Mouse (Mus musculus) adrenal gland, postnatal 4 days (tissue): ENCODE data around the gene Kcnk4. TPM values are rescaled to one million over a fixed set of nuclear protein-coding genes. Genes with fewer than 3 reads are reported as not detected.
A peak's percentile ranks its signal among the peaks of the same experiment; 100 is the strongest.

Experiments used
- DNase-seq, 2 experiments: peaks; one replicate each; pipeline ENCODE4 v3.0.0; 2021 to 2022; ENCODE audit warnings: low spot score in 2 of 2, mixed read lengths in 2 of 2
- total RNA-seq, 2 experiments: library from RNA; stranded (reverse); gene quantifications; 2 replicates each; pipeline ENCODE4 v1.2.3; 2021

Kcnk4 gene
- total RNA-seq, 2 experiments from 2014 or later: 0.14 to 0.34 TPM

- DNase-seq: no peak
Measured at GRCm38 (mm10) chr19:6937541-6938465, 3.5 kb upstream of the Kcnk4 start.

GRCm38 (mm10) chr19:6936299-6936698, 2.0 kb upstream of the Kcnk4 start:
- DNase-seq: no peak

GRCm38 (mm10) chr19:6933436-6934194, 700 bp downstream of the Kcnk4 start:
- no peak for DNase-seq

GRCm38 (mm10) chr19:6933102-6933435, 1.2 kb downstream of the Kcnk4 start:
- DNase-seq: no peak

GRCm38 (mm10) chr19:6932018-6932417, 2.3 kb downstream of the Kcnk4 start:
- no peak for DNase-seq

- DNase-seq: no peak
Measured at GRCm38 (mm10) chr19:6931002-6931401, 3.3 kb downstream of the Kcnk4 start.

- DNase-seq: no peak
Measured at GRCm38 (mm10) chr19:6928080-6928479, 6.2 kb downstream of the Kcnk4 start.

GRCm38 (mm10) chr19:6926559-6927255, 7.6 kb downstream of the Kcnk4 start:
- DNase-seq: no peak

- DNase-seq: no peak
Measured at GRCm38 (mm10) chr19:6925611-6926329, 8.5 kb downstream of the Kcnk4 start.

GRCm38 (mm10) chr19:6925307-6925573, 9.1 kb downstream of the Kcnk4 start, which contains the start of gene Catsperz:
Gene Catsperz (minus strand): TSS chr19:6925380.
- no peak for DNase-seq

GRCm38 (mm10) chr19:6924461-6925306, 9.6 kb downstream of the Kcnk4 start:
- DNase-seq: peak; percentile 67 to 82

- no peak for DNase-seq
Measured at GRCm38 (mm10) chr19:6922901-6923735, 11.2 kb downstream of the Kcnk4 start.

GRCm38 (mm10) chr19:6921647-6922567, 12.4 kb downstream of the Kcnk4 start, which contains the start of gene Esrra:
Gene Esrra (minus strand): TSS chr19:6921813.
- DNase-seq: peak; percentile 96 to 100

- DNase-seq: no peak
Measured at GRCm38 (mm10) chr19:6920741-6921636, 13.3 kb downstream of the Kcnk4 start.

- no peak for DNase-seq
Measured at GRCm38 (mm10) chr19:6919876-6920740, 14.2 kb downstream of the Kcnk4 start.

GRCm38 (mm10) chr19:6919431-6919830, 14.9 kb downstream of the Kcnk4 start:
- no peak for DNase-seq
